Mouse (Mus musculus): ENCODE data around the gene Nags.
"Not testable (repeated sequence)": the region's sequence is repeated elsewhere in the genome, so short reads cannot be mapped to it uniquely, and the experiment has no call there.

Gene Nags

DNA sequence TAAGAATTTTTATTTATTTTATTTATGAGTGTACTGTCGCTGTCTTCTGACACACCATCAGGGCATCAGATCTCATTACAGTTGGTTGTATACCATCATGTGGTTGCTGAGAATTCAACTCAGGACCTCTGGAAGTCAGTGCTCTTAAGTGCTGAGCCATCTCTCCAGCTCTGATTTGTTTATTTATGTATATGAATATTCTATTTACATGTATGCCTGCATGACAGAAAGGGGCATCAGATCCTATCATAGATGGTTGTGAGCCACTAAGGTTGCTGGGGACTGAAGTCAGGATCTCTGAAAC lies 11.4 kb downstream of the Nags start:
- no peak for DNase-seq (ENCODE audit: low spot score)

DNA sequence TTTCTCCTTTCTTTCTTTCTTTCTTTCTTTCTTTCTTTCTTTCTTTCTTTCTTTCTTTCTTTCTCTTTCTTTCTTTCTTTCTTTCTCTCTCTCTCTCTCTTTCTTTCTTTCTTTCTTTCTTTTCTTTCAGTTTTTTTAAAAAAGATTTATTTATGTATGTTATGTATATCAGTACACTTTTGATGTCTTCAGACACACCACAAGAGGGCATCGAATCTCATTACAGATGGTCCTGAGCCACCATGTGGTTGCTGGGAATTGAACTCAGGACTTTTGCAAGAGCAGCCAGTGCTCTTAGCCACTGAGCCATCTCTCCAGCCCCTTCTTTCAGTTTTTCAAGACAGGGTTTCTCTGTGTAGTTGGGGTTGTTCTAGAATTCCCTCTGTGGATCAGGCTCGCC lies 12.7 kb downstream of the Nags start:
- not testable (repeated sequence) for DNase-seq (ENCODE audit: low spot score)

DNA sequence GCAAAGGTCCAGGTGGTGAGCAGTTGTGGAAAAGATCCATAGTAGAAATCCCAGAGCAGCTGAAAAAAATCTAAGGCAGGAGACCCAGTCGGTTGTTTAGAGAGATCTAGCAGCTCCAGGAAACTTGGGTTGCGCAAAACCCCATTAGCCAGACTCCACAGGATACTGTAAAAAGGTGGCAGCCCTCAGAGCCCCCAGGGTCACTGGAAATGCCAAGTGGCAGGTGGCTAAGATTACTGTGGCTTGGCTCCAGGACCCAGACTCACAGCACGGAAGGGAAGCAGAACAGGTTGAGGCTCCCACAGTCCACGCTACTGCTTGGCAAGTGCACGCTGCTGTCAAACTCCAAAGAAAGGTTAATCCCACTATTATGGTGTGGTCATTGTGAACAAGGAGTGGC lies 14.5 kb downstream of the Nags start:
- DNase-seq (ENCODE audit: low spot score) = no peak

GRCm38 (mm10) chr11:102165971-102166722 lies 20.8 kb downstream of the Nags start:
- no peak for DNase-seq (ENCODE audit: low spot score)

- DNase-seq (ENCODE audit: low spot score) = no peak
Observed at GRCm38 (mm10) chr11:102167539-102167938, 22.2 kb downstream of the Nags start.

- DNase-seq (ENCODE audit: low spot score) = no peak
Observed at GRCm38 (mm10) chr11:102168689-102169088, 23.4 kb downstream of the Nags start.

DNA sequence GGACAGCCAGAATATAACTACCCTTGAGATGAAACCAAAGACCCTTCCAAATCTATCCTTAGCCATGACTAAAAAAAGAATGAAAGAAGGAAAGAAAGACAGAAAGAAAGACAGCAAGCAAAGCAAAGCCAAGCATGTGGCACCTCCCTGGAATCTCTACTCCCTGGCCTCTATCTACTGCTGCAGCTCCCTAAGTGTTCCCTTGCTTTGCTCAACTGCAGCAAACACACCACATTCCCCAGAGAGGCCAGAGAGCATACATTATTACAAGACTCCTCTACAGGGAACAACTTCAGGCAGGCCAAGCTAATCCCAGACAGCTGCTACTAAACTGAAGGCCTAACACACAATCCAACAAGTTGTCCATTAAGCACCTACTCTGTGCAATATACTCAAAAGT lies 34.5 kb downstream of the Nags start:
- DNase-seq (ENCODE audit: low spot score) = no peak

DNA sequence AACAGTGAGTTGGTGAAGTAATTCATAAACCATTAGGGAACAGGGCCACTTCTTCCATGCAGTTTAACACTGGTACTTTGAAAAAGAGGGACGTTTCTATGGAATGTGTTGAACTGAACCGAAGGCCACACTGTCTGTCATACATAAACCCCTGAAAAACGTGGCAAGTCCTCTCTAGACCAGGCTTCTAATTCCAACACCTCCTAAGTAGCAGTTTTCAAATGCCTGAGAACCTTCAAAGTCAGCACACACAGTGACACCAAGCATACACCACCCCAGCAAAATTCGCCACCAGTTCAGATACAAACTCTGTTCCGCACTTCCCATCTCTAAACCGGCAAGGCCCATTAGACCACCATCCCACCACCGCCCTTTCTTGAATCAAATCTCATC lies 38.9 kb downstream of the Nags start:
- DNase-seq (ENCODE audit: low spot score) = no peak

DNA sequence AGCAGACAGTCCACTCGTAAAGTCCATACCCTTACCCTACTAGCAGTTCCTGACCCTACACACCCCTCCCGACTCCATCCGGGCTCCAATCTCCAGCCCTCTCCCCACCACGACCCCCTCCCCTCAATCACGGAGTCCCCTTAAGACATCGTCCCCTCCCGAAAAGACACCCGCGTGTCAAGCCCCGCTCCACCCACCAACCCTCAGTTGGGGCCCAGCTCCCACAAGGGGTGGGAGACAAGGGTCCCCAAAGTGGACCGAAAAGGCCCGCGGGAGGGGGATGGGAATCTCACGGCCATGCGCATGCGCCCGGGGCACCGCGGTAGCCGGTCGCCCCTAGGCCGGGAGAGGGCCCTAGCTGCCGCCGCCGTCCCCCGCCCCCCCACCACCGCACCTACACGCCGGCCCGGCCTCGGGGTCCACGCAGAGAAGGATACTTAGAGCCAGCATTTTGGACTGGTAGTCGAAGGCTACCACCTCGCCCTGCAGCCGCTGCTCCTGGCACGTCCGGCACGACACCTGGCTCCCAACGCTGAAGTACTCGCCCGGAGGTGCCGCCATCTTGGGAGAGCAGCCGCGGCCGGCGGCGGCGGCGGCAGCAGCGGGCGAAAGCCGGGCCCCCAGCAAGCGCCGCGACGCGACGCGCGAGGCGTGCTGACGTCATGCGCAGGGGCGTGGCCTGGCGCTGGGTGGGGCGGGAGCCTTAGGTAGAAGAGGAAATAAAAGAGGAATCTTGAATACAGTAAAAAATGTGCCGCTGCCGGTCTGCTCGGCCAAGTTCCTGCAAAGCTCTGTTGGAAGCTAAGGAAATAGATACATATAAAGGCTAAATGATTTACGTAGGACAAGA lies 39.6 kb downstream of the Nags start, which contains the start of gene Lsm12:
Gene Lsm12 (minus strand): TSS at position 651 of the 850 bp plus-strand sequence.
- peak; percentile 97 for DNase-seq (ENCODE audit: low spot score)

- DNase-seq (ENCODE audit: low spot score) = no peak
Observed at GRCm38 (mm10) chr11:102185677-102186076, 40.4 kb downstream of the Nags start.

DNA sequence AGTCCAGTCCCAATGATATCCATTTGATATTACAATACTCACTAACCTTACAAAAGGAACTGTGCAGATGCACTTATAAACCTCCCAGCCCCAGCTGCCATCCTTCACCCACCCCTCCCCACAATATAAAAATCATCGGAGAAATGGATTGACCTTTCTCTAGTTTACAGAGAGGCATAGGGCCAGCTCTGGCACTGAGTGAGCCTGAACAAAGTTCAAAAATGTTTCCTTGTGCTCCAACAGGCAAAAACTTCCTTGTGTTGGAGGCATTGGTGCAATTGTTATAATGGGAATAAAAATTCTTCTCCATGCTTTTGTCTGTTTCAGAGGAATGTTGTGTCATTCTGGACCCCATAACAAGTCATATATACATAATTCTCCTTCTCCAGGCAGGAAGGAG lies 40.9 kb downstream of the Nags start:
- DNase-seq (ENCODE audit: low spot score) = no peak

DNA sequence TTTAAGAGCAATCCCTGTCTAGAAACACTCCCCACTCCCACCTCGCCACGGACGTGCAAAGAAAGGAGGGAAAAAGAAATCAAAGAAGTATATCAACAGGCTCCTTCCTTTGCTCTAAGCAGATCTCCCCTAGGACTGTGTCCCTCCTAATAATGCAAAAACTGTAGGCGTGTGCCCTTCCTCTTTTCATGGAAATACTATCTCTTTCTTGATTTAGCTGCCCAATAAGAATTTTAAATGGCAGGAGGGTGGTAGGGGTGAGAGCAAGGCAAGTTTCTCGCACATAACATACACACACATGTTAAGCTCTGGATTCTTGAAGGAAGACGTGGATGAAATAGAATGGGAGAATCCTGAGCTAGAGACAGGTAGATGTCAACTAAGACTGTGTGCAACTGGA lies 43.7 kb downstream of the Nags start:
- DNase-seq (ENCODE audit: low spot score) = no peak

DNA sequence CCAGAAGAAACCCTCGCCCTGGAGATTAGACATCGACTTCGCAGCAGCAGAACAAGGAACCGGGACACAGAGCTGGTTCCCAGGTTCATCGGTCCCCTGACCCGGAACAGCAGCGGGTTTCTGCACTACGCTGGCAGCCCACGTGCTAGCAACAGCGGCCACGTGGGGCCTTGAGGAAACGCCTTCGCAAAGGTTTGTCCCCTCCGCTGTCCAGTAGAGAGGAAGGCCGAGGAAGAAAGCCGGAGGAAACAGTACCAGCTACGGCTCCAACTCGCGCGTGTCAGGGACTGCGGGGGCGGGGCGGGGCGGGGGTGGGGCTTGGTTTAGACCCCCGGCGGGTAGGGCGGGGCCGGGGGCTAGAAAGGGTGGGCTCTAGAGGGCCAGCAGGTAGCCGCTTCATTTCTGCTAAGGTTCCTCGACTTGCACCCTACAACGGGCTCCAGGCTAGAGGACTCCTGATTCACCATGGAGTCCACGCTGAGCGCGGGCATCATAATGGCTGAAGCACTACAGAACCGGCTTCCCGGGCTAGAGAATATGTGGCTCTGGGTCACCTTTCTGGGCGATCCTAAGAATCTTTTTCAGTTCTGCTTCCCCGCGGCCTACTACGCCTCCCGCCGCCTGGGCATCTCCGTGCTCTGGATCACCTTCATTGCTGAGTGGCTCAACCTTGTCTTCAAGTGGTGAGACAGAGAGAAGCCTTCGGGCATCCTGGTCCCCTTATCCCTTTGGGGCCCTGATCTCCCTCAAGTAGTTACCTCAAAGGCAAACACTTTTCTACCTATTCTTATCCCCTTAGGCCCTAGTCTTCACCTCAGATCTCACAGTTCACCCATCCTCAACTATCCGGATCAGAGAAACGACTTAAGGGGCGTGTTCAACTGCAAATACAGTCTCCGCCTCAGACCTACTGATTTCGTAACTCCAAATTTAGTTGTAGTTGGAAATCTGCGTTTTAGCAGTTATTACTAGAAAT lies 44.4 kb downstream of the Nags start, which contains the start of gene G6pc3:
Gene G6pc3 (plus strand): TSS at position 160 of the 976 bp plus-strand sequence.
- peak; percentile 89 for DNase-seq (ENCODE audit: low spot score)

GRCm38 (mm10) chr11:102190848-102191247 lies 45.5 kb downstream of the Nags start:
- no peak for DNase-seq (ENCODE audit: low spot score)

DNA sequence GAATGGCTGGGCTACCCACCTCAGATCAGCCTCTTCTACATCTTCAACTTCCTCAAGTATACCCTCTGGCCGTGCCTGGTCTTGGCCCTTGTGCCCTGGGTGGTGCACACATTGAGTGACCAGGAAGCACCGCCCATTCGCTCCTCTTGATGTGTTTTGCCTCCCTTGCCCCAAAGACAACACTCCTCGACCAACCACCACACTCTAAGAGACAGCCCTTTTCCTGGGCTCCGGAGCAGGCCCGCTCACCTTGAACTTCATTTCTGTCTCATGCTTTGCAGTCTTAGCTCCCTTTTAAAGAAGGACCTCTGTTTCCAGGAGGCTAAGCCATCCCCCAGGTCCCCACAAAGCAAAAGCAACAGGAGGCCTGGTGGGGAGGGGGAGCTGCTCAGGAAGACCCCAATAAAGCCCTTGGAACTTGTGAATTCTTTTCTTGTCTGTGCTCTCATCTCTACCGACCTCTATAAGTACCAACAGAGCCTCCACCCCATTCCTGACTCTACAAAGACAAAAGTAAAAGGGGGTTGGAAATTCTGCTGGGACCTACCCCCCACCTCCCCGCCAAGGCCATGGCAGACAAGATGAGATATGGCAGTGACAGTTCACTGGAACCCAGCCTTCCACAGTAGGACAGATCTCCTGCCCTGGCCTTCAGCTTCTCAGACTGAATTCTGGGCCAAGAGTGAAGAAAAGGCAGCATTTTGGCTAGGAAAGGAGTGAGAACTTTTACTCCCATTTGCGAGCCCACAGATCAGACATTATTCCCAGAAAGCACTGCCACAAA lies 48.5 kb downstream of the Nags start:
- no peak for DNase-seq (ENCODE audit: low spot score)

DNA sequence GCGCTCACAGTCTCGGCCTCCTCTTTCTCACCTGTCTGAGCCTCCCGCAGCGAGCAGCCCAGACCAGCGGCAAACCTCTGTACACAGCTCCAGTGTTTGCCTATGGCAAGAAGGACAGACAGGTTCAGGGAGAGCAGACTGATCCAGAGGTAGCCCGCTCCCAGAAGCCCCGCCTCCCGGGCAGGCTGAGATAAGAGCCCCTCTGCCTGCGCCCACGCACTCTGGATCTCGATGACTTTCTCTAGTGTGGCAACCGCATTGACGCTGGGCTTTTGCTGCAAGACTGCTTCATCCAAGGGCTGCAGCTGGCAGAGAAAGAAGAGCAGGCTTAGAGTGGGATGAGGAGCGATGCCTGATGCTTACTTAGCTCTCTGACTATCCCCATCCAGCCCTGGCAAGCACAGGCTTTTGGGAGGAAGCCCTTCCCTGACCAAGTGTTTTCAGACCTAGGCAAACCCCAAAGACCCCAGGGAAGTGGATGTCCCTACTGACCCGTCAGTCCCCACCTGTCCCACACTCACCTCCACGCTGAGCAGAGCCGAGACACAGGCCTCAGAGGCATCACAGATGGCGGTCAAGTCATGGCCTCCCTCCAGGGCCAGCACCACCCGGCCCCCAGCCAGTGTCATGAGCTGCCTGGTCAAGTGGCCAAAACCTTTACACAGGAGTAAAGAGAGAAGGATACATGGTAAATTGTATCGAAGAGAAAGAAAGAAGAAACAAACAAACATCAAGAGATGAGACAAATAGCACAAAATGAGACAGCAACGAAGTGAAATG lies 50.9 kb downstream of the Nags start:
- DNase-seq (ENCODE audit: low spot score) = no peak

- no peak for DNase-seq (ENCODE audit: low spot score)
Observed at GRCm38 (mm10) chr11:102198245-102198644, 52.9 kb downstream of the Nags start.

Measured in ovary, postnatal 36 days (tissue).